Mouse (Mus musculus) liver, embryonic 13.5 days (tissue): ENCODE measurements around the gene Rpl34. TPM values are rescaled to one million over a fixed set of nuclear protein-coding genes. Genes with fewer than 3 reads are reported as not detected.

Experiments used
- ATAC-seq: fragments of 200-750 bp; cut with Nextera tagmentation; 2 replicates; pipeline ENCODE4 v1.8.0; 2017; ENCODE audit warnings: low read depth, mild to moderate bottlenecking, moderate number of reproducible peaks, moderate library complexity
- DNase-seq: peaks from one replicate; pipeline ENCODE4 v3.0.0; 2022
- H3K27ac ChIP-seq: fragments of 300-500 bp; sonication (generic); 2 replicates; pipeline ENCODE4 v1.5.1; 2015; ENCODE audit warnings: moderate library complexity, mild to moderate bottlenecking, inconsistent platforms
- H3K27me3 ChIP-seq: fragments of 300-500 bp; sonication (generic); 2 replicates; pipeline ENCODE4 v1.6.1; 2015; ENCODE audit warnings: mild to moderate bottlenecking, inconsistent platforms
- H3K36me3 ChIP-seq: fragments of 300-500 bp; sonication (generic); 2 replicates; pipeline ENCODE4 v1.6.1; 2015; ENCODE audit warnings: mild to moderate bottlenecking, inconsistent platforms
- H3K4me1 ChIP-seq: fragments of 300-500 bp; sonication (generic); replicated peaks from 2 replicates; pipeline ENCODE4 v1.6.1; 2015; ENCODE audit warnings: inconsistent platforms
- H3K4me2 ChIP-seq: fragments of 300-500 bp; sonication (generic); 2 replicates; pipeline ENCODE4 v1.6.1; 2015; ENCODE audit warnings: inconsistent platforms, mild to moderate bottlenecking, moderate library complexity
- H3K4me3 ChIP-seq: fragments of 300-500 bp; sonication (generic); replicated peaks from 2 replicates; pipeline ENCODE4 v1.5.1; 2015; ENCODE audit warnings: mild to moderate bottlenecking, inconsistent platforms
- H3K9ac ChIP-seq: fragments of 300-500 bp; sonication (generic); 2 replicates; pipeline ENCODE4 v1.6.1; 2015; ENCODE audit warnings: mild to moderate bottlenecking, inconsistent platforms
- H3K9me3 ChIP-seq: fragments of 300-500 bp; sonication (generic); replicated peaks from 2 replicates; pipeline ENCODE4 v1.6.1; 2016; ENCODE audit warnings: inconsistent platforms
- WGBS: fragments of 180-500 bp; shearing (Covaris S2); methylation state at CpG from one replicate; pipeline ENCODE4 v1.1.7; 2015; ENCODE audit not compliant: insufficient replicate concordance; 5-methylcytosine and 5-hydroxymethylcytosine counted together
- polyA plus RNA-seq: library from polyadenylated mRNA; unstranded; fragments of >200 nt; fragmentation: Nextera tagmentation; extraction: Ambion mirVana; gene quantifications from 2 replicates; pipeline ENCODE4 v1.2.1, GENCODE M21; 2015

The Rpl34 gene
- polyA plus RNA-seq, 1 experiment from 2014 or later: 773 TPM

- Histone ChIP-seq H3K36me3 (peaks cover 9% of the 10 kb centered on the region), H3K9me3 (no peaks in the 10 kb centered on the region), H3K9ac (peak within 1 kb of the TSS; percentile 88), H3K4me2 (peak within 1 kb of the TSS; percentile 85), H3K27me3 (no peaks in the 10 kb centered on the region), H3K27ac (peak within 1 kb of the TSS; percentile 88), H3K4me1 (peaks cover 26% of the 10 kb centered on the region), H3K4me3 (peak within 1 kb of the TSS; percentile 86)
- DNase-seq: peak; percentile 95
- WGBS: under 1% methylated on average over 45 of the region's 45 CpGs
- peak; percentile 96 for ATAC-seq
Measured at GRCm38 (mm10) chr3:130708967-130709924, 21.0 kb downstream of the Rpl34 start, which contains the start of gene Ostc. Gene Ostc (minus strand): TSS chr3:130709444.

GRCm38 (mm10) chr3:130708529-130708928 is 21.7 kb downstream of the Rpl34 start:
- DNase-seq: peak; percentile 33
- 0% methylated on average over 5 of the region's 5 CpGs for WGBS
- Histone ChIP-seq H3K4me1 (peaks cover 26% of the 10 kb centered on the region), H3K27ac (peak overlapping the region; percentile 88), H3K4me2 (peak overlapping the region; percentile 85), H3K4me3 (peak overlapping the region; percentile 86), H3K36me3 (peaks cover 16% of the 10 kb centered on the region), H3K9ac (peak overlapping the region; percentile 88), H3K9me3 (no peaks in the 10 kb centered on the region), H3K27me3 (no peaks in the 10 kb centered on the region)
- ATAC-seq: 0 out of 2 replicates have a peak, but pooled peaks have one; percentile 27

DNA sequence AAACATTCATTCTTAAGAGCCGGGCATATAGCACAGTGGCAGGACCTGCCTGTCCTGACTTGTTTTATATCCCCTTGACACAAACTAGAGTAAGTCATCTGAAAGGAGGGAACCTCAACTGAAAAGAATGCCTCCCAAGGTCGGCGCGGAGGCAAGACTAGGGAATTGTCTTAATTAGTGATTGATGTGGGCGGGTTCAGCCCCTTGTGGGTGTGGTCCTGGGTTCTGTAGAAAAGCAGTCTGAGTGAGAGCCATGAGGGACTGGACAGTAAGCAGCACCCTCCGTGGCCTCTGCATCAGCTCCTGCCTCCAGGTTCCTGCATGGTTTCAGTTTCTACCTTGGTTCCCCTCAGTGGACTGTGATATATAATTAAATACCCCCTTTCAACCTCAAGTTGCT is 27.9 kb downstream of the Rpl34 start:
- ATAC-seq: no peak
- no peak overlapping the region for H3K27ac ChIP-seq
- H3K27me3 ChIP-seq: no peaks in the 10 kb centered on the region
- H3K9me3 ChIP-seq: no peaks in the 10 kb centered on the region
- H3K4me3 ChIP-seq: no peak overlapping the region
- no peak overlapping the region for H3K9ac ChIP-seq
- H3K4me2 ChIP-seq: no peak overlapping the region
- 73% methylated on average over 6 of the region's 6 CpGs for WGBS
- H3K36me3 ChIP-seq: peaks cover 70% of the 10 kb centered on the region
- H3K4me1 ChIP-seq: peaks cover 17% of the 10 kb centered on the region
- no peak for DNase-seq

DNA sequence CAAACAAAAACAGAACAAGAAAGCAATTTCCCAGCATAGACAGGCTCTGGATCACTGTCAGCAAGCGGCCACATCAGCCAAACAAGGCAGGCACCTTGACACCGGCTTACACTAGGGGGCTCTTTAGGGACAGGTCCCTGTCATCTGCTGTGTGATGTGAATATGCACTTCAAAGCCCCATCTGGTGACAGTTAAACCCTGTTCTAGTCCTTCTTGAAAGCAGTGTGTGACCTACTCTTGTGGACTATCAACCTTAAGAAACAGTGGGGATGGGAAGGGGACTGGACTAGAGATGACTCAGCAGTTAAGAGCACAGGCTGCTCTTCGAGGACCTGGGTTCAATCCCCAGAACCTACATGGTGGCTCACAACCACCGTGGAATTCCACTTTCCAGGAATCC is 32.6 kb downstream of the Rpl34 start:
- no peak for ATAC-seq
- WGBS: 69% methylated on average over 4 of the region's 4 CpGs
- no peak overlapping the region for H3K27ac ChIP-seq
- H3K27me3 ChIP-seq: no peaks in the 10 kb centered on the region
- no peaks in the 10 kb centered on the region for H3K9me3 ChIP-seq
- H3K4me1 ChIP-seq: peaks cover 23% of the 10 kb centered on the region
- H3K4me2 ChIP-seq: no peak overlapping the region
- no peak overlapping the region for H3K9ac ChIP-seq
- H3K36me3 ChIP-seq: peaks cover 71% of the 10 kb centered on the region
- DNase-seq: no peak
- H3K4me3 ChIP-seq: no peak overlapping the region

DNA sequence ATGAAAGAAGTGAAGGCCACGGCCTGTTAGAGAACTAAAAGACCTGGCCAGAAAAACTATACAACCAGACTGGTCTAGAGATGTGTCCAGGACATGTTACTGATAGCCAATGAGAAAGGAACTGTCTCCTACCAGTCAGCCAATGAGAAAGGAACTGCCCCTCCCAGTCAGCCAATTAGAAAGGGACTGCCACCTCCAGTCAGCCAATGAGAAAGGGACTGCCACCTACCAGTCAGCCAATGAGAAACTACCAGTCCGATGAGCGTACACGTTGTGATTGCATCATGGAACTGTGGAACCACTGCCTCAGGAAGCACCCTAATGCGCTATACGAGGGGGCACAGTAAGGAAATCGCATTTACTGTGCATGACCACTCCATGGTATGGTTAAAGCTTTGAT is 35.5 kb downstream of the Rpl34 start:
- Histone ChIP-seq H3K27me3 (no peaks in the 10 kb centered on the region), H3K27ac (no peak overlapping the region), H3K4me3 (no peak overlapping the region), H3K4me1 (peaks cover 48% of the 10 kb centered on the region), H3K9ac (no peak overlapping the region), H3K4me2 (no peak overlapping the region), H3K36me3 (peaks cover 44% of the 10 kb centered on the region), H3K9me3 (no peaks in the 10 kb centered on the region)
- DNase-seq: no peak
- ATAC-seq: no peak
- 84% methylated on average over 7 of the region's 7 CpGs for WGBS

GRCm38 (mm10) chr3:130694041-130694593 is 36.1 kb downstream of the Rpl34 start:
- Histone ChIP-seq H3K36me3 (peaks cover 39% of the 10 kb centered on the region), H3K4me1 (peaks cover 48% of the 10 kb centered on the region), H3K27ac (no peak overlapping the region), H3K9ac (no peak overlapping the region), H3K4me3 (no peak overlapping the region), H3K4me2 (no peak overlapping the region), H3K27me3 (no peaks in the 10 kb centered on the region), H3K9me3 (no peaks in the 10 kb centered on the region)
- WGBS: 56% methylated on average over 9 of the region's 9 CpGs
- ATAC-seq (no peak), DNase-seq (no peak)

DNA sequence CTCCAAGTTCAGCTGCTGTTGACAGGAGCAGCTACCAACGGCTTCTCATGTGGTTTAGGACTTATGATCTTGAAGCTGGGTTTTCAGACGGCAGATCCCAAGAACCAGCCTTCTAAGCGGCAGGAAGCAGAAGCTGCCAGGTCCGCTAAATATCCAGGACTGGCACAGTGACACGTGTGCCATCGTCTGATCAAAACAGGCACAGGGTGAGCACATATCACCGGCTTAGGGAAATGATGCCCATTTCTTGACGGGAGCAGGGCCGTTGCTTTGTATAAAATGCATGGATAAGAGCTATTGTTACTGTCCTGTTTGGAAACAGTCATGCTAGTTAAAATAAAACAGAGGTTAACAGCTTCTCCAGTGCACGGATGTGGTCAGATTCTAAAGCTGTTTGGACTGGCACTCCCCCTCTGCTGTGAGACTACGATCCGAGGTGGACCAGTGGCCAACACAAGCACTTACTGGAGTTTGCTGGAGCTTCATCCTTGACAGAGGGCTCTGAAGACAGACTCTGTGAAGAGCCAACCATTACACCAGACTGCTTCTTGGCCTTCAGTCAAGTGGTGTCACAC is 38.5 kb downstream of the Rpl34 start:
- peaks cover 22% of the 10 kb centered on the region for H3K36me3 ChIP-seq
- no peak for DNase-seq
- no peaks in the 10 kb centered on the region for H3K9me3 ChIP-seq
- 29% methylated on average over 12 of the region's 12 CpGs for WGBS
- H3K9ac ChIP-seq: peak overlapping the region; percentile 72
- peak overlapping the region; percentile 75 for H3K4me2 ChIP-seq
- ATAC-seq: peak; percentile 43
- H3K27ac ChIP-seq: peak overlapping the region; percentile 93
- H3K27me3 ChIP-seq: no peaks in the 10 kb centered on the region
- peaks cover 35% of the 10 kb centered on the region for H3K4me1 ChIP-seq
- peak overlapping the region; percentile 56 for H3K4me3 ChIP-seq

DNA sequence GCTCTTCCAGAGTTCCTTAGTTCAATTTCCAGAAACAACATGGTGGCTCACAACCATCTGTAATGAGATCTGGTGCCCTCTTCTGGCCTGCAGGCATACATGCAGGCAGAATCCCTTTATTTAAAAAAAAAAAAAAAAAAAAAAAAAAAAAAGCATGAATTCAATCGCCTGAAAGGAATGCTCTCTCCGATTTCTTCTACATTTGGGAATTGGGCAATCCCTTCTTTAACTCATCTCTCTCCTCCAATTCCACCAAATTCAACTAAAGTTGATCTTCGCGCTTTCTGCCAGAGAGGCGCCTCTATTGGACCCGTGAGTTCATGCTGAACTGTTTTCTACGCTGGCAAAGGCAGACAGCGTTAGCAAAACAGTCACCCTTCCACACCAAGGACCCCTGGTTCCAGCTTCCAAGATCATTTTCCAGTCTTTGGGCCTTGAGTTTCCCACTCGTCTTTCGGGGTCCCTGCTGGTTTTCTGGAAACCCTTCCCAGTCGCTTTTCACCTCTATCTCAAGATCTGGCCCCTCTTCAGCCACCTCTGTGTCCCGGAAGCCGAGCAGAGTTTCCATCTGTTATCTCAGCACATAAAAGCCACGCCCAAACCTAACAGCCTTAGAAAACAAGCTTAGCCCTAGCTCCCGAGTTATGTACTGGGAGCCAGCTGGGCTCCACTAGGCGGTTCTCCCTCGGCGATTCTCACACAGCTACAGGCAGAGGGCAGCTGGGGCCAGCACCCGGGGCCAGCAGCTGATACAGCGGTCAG is 39.2 kb downstream of the Rpl34 start:
- H3K27me3 ChIP-seq: no peaks in the 10 kb centered on the region
- ATAC-seq (peak; percentile 89), DNase-seq (peak; percentile 70)
- peaks cover 35% of the 10 kb centered on the region for H3K4me1 ChIP-seq
- H3K9ac ChIP-seq: peak overlapping the region; percentile 72
- WGBS: 3% methylated on average over 20 of the region's 20 CpGs
- H3K36me3 ChIP-seq: peaks cover 15% of the 10 kb centered on the region
- H3K4me2 ChIP-seq: peak overlapping the region; percentile 75
- peak overlapping the region; percentile 93 for H3K27ac ChIP-seq
- H3K4me3 ChIP-seq: peak overlapping the region; percentile 56
- H3K9me3 ChIP-seq: no peaks in the 10 kb centered on the region

GRCm38 (mm10) chr3:130689630-130690029 is 40.6 kb downstream of the Rpl34 start:
- peaks cover 35% of the 10 kb centered on the region for H3K4me1 ChIP-seq
- H3K9ac ChIP-seq: no peak overlapping the region
- ATAC-seq (no peak), DNase-seq (peak; percentile 60)
- peaks cover 3% of the 10 kb centered on the region for H3K36me3 ChIP-seq
- peak overlapping the region; percentile 75; the same call in 1 of the 2 replicates for H3K4me2 ChIP-seq
- H3K9me3 ChIP-seq: no peaks in the 10 kb centered on the region
- H3K4me3 ChIP-seq: no peak overlapping the region
- no peaks in the 10 kb centered on the region for H3K27me3 ChIP-seq
- no peak overlapping the region for H3K27ac ChIP-seq
- 22% methylated on average over 12 of the region's 12 CpGs for WGBS

DNA sequence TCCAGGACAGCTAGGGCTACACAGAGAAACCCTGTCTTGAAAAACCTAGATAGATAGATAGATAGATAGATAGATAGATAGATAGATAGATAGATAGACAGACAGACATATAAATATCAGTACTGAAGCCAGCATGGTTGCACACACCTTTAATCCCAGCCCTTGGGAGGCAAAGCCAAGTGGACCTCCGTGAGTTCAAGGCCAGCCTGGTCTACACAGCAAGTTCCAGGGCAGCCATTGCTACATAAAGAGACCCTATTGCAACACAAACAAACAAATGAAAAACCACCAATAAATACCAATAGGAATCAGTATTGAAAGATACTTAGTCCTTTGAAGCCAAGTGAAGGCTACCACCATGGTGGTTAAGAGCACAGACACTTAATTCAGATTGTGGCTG is 43.1 kb downstream of the Rpl34 start:
- H3K4me1 ChIP-seq: peaks cover 19% of the 10 kb centered on the region
- H3K36me3 ChIP-seq: no peaks in the 10 kb centered on the region
- ATAC-seq: no peak
- H3K27ac ChIP-seq: no peak overlapping the region
- no peak overlapping the region for H3K9ac ChIP-seq
- no peak overlapping the region for H3K4me3 ChIP-seq
- no peaks in the 10 kb centered on the region for H3K9me3 ChIP-seq
- no peaks in the 10 kb centered on the region for H3K27me3 ChIP-seq
- WGBS: 79% methylated on average over 1 of the region's 1 CpGs
- H3K4me2 ChIP-seq: no peak overlapping the region
- no peak for DNase-seq

- Histone ChIP-seq H3K9ac (no peak overlapping the region), H3K4me1 (peaks cover 3% of the 10 kb centered on the region), H3K27me3 (no peaks in the 10 kb centered on the region), H3K9me3 (no peaks in the 10 kb centered on the region), H3K4me3 (no peak overlapping the region), H3K4me2 (no peak overlapping the region), H3K27ac (no peak overlapping the region), H3K36me3 (no peaks in the 10 kb centered on the region)
- ATAC-seq (no peak), DNase-seq (no peak)
- WGBS: 76% methylated on average over 8 of the region's 8 CpGs
Measured at GRCm38 (mm10) chr3:130685014-130685366, 45.2 kb downstream of the Rpl34 start.
